Mouse (Mus musculus) adrenal gland, postnatal 4 days (tissue): ENCODE results near the gene Pipox. TPM values are rescaled to one million over a fixed set of nuclear protein-coding genes. Genes with fewer than 3 reads are reported as not detected.

Experiments
- DNase-seq, 2 experiments: peaks; one replicate each; pipeline ENCODE4 v3.0.0; 2021 to 2022; ENCODE audit warnings: low spot score in 2 of 2, mixed read lengths in 2 of 2
- total RNA-seq, 2 experiments: library from RNA; stranded (reverse); gene quantifications; 2 replicates each; pipeline ENCODE4 v1.2.3; 2021

The Pipox gene
- total RNA-seq, 2 experiments from 2014 or later, result 9.1 to 16.9 TPM

DNA sequence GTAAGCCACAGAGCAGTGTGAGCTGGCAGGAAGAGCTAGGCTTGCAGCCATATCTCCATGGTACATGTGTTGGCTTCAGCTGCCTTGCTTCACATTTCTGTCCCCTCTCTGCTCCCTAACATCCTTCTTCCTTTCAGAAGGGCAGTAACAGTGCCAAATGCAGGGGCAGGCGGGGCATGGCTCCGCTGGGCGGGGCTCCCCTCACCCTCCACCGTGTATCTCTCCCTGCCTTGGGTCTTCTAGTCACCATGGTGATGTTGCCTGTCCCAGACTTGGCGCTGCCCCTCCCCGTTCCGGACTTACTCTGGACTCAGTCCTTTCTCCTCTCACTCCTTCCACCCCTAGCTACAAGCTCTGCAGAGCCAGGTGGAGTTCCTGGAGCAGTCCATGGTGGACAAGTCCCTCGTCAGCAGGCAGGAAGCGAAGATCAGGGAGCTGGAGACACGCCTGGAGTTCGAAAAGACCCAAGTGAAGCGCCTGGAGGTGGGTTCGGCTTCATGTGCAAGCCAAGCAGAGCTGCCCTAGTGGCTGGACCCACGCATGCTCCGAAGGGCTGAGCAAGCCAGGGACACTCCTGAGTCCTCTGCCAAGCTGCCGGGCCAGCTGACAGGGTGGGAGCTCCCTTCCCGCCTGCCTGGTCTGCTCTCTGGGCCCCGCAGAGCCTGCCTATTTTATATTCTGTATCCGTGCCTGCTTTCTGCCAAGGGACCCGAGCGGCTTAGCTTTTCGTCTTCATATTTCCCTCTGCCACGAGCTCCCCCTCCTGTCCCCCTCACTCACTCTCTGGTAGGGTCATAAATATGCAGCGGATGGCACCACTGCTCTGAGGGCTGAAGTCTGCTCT lies 43.3 kb downstream of the Pipox start:
- no peak for DNase-seq

DNA sequence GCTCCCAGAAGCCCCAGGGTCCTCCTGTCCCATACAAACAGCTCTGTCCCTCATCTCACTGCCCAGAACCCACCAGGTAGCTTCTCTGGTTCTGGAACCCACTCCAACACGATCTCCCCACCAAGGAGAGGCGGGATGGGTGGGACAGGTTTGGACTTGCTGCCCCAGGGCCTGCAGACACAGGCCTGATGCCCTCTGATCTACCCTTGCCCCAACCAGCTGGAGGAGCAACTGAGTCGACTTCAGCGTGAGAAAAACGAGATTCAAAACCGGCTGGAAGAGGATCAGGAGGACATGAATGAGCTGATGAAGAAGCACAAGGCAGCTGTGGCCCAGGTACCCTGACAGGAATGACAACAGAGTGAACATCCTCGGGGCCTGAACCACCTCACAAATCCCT lies 44.7 kb downstream of the Pipox start:
- no peak for DNase-seq

DNA sequence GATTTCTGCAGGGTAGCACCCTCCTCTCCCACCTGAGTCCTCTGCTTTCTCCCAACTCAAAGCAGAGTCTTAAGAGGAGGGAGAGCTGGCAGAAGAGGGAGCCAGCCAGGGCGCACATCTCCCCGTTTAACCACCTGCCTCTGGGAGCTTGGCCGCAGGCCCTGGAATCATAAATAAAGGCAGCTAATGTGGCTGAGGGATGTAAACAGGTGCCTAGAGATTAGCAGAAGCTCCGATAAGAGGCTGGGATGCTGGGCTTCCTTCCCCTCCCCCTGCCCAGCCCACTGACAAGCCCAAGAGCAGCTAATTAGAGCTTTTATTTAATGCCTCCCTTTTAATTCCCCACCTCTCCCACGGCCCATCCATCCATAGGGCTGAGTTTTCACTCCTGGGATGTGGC lies 45.8 kb downstream of the Pipox start:
- DNase-seq, result no peak

DNA sequence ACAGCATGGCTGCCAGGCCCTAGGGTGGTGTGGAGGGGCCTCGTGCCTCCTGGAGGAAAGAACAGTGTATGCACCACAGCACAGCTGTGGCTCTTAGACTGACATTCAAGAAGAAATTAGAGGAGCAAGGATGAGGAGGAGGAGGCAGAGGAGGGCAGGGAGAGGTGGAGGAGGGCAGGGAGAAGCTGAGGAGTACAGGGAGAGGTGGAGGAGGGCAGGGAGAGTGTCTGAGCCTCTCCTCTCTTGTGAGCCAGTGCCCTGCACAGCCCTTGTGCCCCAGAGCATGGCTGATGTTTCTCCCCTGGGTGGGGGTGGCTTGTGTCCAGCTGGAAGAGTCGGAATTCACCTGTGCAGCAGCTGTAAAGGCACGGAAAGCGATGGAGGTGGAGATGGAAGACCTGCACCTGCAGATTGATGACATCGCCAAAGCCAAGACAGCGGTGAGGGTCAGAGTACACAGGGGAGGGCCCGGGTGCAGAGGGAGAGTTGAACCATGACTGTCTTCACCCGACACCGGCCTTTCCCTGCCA lies 46.2 kb downstream of the Pipox start:
- no peak for DNase-seq

DNA sequence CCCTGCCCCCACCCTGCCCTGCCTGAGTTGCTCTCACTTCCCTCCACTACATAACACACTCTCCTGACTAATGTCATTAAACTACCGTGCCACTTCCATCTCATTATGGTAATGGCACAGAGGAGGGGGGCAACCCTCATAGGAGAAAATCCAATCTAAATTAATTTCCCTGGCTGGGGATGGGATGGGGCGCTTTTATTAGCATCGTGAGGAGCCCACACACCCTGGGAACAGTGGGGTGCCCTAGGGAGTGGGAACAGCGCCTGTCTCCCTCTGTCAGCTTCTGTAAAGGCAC lies 50.0 kb downstream of the Pipox start:
- no peak for DNase-seq

DNA sequence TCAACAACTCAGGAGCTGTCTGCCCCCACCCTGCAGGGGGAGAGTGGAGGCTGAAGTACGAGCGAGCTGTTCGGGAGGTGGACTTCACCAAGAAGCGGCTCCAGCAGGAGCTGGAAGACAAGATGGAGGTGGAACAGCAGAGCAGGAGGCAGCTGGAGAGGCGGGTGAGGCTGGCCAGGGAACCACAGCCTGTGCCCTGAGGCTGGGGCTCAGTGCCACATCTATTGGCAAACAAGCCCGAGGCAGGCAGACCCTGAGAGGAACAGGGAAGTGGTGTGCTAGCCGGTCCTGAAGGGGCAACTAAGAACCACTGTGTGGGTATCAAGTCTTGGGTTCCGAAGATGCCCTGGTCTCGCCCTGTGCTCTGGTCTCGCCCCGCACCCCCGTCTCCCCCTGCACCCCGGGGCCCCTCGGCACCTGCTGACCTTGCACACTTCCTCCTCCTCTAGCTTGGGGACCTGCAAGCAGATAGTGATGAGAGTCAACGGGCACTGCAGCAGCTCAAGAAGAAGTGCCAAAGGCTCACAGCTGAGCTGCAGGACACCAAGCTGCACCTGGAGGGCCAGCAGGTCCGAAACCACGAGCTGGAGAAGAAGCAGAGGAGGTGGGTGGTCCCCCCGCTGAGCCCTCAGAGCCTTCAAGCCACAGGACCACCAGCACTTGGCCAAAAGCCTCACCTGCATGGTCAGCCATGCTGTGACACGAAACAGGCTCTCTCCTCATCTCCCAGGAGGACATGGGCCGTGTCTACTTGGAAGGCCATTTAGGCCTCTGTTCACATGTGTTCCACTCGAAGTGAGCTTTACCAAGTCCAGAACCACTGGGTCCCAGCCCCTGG lies 50.6 kb downstream of the Pipox start:
- no peak for DNase-seq

DNA sequence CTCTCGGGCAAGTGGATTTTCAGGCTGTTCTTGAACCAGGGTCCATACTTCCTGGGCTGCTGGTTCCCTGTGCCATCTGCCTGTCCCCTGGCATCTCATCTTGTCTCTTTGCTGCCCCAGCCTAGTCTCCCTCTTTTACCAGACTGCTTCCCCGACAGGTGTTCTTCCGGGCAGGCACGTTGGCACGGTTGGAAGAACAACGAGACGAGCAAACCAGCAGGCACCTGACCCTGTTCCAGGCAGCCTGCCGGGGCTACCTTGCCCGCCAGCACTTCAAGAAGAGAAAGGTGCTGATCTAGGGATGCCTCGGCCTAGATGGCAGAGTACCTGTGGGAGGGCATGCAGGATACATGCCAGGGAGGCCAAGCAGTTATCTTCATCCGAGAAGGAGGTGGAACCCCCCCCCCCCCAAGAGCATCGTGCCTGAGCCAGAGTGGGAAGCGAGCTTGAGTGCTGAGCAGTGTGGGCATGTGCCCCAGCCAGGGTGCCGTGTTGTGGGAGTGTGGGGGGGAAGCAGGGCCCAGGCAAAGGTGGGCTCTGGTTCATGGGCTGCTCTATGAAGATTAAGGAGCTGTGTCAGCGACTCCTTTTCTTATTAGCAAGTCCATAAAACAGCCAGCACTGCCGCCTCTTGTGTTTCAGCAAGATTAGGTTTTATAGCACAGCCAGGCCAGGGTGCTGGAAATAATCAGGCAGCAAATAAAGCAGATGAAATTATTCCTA lies 53.2 kb downstream of the Pipox start:
- DNase-seq, result no peak

DNA sequence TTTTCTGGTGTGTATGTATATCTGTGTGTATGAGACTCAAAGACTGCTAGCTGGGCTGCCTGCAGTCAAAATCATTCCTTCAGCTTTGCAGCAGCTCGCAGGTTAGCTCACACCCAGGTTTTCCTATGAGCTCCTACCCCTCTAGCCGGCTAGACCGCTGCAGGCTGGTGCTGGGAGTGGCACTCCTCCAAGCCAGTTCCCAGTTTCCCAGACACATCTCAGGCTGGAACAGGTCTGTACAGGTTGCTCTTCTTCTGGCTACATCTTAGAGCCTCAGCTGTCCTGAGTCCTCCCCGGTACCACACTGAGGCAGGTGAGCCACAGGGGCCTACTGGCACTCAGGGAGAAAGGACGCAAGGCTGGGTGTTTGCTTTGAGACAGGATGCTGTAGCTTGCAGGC lies 56.0 kb downstream of the Pipox start:
- no peak for DNase-seq

DNA sequence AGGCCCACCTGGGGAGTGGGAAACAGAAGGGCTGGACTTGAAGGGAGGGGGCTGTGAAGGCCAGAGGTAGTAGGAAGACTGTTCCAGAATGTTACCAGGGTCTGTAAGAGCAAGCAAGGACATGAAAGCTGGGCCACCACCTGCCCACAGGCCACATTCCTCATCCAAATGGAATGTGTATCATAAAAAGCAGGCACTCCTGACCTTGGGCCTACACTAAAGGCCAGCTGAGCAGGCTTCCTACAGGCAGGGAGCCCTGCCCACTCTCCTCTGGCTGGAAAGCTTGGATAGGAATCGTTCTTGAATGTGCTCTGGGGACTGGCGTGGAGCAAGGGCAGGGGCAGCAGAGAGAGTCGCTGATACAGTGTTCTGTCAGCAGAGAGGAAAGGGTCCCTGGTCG lies 57.1 kb downstream of the Pipox start:
- no peak for DNase-seq

DNA sequence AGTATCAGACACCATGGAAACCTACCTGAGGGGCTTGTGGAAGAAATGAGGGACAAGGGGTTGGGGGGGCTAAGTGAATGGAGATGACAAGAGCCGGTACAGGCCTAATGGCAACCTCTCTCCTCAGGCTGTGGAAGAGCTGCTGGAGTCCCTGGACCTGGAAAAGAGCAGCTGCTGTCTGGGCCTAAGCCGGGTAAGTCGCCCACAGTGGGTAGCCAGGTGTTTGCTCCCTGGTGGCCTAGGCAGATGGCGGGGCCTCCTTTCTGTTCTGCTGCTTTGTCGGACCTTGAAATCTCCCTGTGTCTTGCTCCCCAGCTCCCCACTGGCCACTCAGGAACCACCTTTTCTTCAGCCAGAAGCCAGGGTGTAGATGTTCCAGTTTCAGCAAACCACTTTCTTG lies 57.6 kb downstream of the Pipox start:
- no peak for DNase-seq

DNA sequence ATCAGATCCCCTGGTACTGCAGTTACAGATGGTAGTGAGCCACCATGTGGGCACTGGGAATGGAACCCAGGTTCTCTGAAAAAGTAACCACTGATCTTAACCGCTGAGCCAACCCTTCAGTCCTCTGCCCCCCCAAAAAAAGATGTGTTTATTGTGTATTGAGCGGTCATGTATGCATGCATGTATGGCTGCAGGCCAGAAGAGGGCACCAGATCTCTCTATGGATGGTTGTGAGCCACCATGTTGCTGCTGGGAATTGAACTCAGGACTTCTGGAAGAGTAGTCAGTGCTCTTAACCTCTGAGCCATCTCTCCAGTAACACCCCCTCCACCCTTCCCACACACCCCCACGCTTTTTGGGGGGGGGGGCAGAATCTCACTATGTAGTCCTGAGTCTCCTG lies 58.8 kb downstream of the Pipox start:
- DNase-seq, result no peak

DNA sequence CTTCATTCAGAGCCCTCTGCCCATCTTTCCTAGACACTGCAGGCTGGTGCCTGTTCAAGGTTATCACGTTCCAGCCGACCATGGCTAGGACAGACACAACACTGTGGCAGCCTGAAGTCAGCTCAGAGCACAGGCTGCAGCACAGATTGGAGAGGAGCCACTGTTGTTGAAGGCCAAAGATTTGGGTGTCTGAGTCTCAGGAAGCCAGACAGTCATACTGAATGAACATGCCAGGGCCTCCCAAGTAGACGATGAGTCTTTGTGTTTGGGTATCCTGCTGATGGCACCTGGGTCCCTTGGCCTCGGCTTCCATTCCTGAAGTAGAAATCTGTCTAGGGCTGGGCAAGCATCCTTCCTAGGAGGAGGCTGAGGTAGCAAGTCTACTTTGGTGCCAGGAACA lies 61.4 kb downstream of the Pipox start:
- no peak for DNase-seq

DNA sequence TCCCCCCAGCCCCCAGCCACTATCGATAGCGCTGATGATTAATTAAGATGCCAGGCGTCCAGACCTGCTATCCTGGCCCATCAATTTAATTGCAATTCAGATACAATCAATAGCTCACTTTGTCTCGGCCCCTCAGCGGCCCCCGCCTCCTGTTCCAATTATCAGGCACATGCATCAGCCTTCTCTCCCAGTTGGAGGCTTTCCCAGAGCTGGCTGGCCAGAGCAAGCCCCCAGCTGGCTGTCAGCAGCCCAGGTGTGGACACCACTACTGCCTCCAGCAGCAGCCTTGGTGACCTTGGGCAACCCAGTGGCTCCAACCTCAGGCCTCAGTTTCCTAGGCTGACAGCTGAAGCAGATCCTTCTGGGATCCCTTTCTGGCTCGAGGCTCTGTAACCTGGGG lies 63.0 kb downstream of the Pipox start:
- DNase-seq, result no peak

Other genes with a start within 250 kb of the Pipox start
- gene Nufip2, start 207.9 kb downstream of the Pipox start, total RNA-seq, result 10 to 100 TPM; 87.2 to 91.6 TPM
- gene Cryba1, start 168.8 kb downstream of the Pipox start, total RNA-seq, result not detected
- 10 to 100 TPM; 90.0 to 90.8 TPM for gene Myo18a, start 130.8 kb downstream of the Pipox start, total RNA-seq
- not detected for gene Gm10277, start 106.3 kb downstream of the Pipox start, total RNA-seq
- 1 to 10 TPM; 3.9 to 6.0 TPM for gene Sez6, start 36.7 kb upstream of the Pipox start, total RNA-seq
- gene Phf12, start 88.7 kb upstream of the Pipox start, total RNA-seq, result 10 to 100 TPM; 80.7 to 81.8 TPM
- gene Dhrs13, start 138.2 kb upstream of the Pipox start, total RNA-seq, result 10 to 100 TPM; 10.3 to 12.1 TPM
- gene Flot2, start 143.8 kb upstream of the Pipox start, total RNA-seq, result 10 to 100 TPM; 81.8 to 83.8 TPM
- gene Eral1, start 186.3 kb upstream of the Pipox start, total RNA-seq, result 10 to 100 TPM; 32.1 to 32.9 TPM
- gene Fam222b, start 200.6 kb upstream of the Pipox start, total RNA-seq, result 10 to 100 TPM; 20.3 to 22.1 TPM